Mouse (Mus musculus) forebrain, embryonic 12.5 days (tissue): ENCODE measurements around the gene Spc24. TPM values are rescaled to one million over a fixed set of nuclear protein-coding genes. Genes with fewer than 3 reads are reported as not detected.
A peak's percentile ranks its signal among the peaks of the same experiment; 100 is the strongest.
"Not testable (repeated sequence)": the region's sequence is repeated elsewhere in the genome, so short reads cannot be mapped to it uniquely, and the experiment has no call there.

ENCODE experiments used
- ATAC-seq: fragments of 200-750 bp; cut with Nextera tagmentation; 2 replicates; pipeline ENCODE4 v1.8.0; 2017; ENCODE audit warnings: moderate TSS enrichment; ENCODE audit not compliant: low FRiP score
- H3K27ac ChIP-seq: fragments of 300-500 bp; sonication (generic); 2 replicates; pipeline ENCODE4 v1.5.1; 2016; ENCODE audit warnings: mild to moderate bottlenecking
- H3K27me3 ChIP-seq: fragments of 300-500 bp; sonication (generic); 2 replicates; pipeline ENCODE4 v1.6.1; 2016; ENCODE audit warnings: mild to moderate bottlenecking
- H3K36me3 ChIP-seq: fragments of 300-500 bp; sonication (generic); replicated peaks from 2 replicates; pipeline ENCODE4 v1.6.1; 2016; ENCODE audit warnings: mild to moderate bottlenecking
- H3K4me1 ChIP-seq: fragments of 300-500 bp; sonication (generic); 2 replicates; pipeline ENCODE4 v1.6.1; 2016
- H3K4me2 ChIP-seq: fragments of 300-500 bp; sonication (generic); 2 replicates; pipeline ENCODE4 v1.6.1; 2016; ENCODE audit warnings: mild to moderate bottlenecking, moderate library complexity
- H3K4me3 ChIP-seq: fragments of 300-500 bp; sonication (generic); replicated peaks from 2 replicates; pipeline ENCODE4 v1.5.1; 2016; ENCODE audit warnings: mild to moderate bottlenecking
- H3K9ac ChIP-seq: fragments of 300-500 bp; sonication (generic); 2 replicates; pipeline ENCODE4 v1.6.1; 2016; ENCODE audit warnings: mild to moderate bottlenecking
- H3K9me3 ChIP-seq: fragments of 300-500 bp; sonication (generic); 2 replicates; pipeline ENCODE4 v1.6.1; 2016
- WGBS: fragments of 180-500 bp; shearing (Covaris S2); methylation state at CpG from one replicate; pipeline ENCODE4 v1.1.7; 2016; 5-methylcytosine and 5-hydroxymethylcytosine counted together
- polyA plus RNA-seq: library from polyadenylated mRNA; unstranded; fragments of >200 nt; fragmentation: Nextera tagmentation; extraction: Ambion mirVana; gene quantifications from 2 replicates; pipeline ENCODE4 v1.2.1, GENCODE M21; 2016

The Spc24 gene
- polyA plus RNA-seq, 1 experiment from 2014 or later, result 112 TPM

- no peak overlapping the region for H3K4me2 ChIP-seq
- H3K36me3 ChIP-seq, result peaks cover 14% of the 10 kb centered on the region
- WGBS, result 64% methylated on average over 3 of the region's 3 CpGs
- H3K4me1 ChIP-seq, result peaks cover 22% of the 10 kb centered on the region
- no peak overlapping the region for H3K27ac ChIP-seq
- H3K4me3 ChIP-seq, result no peak overlapping the region
- H3K27me3 ChIP-seq, result peaks cover 3% of the 10 kb centered on the region; the same call in 1 of the 2 replicates
- ATAC-seq, result no peak
- no peak overlapping the region for H3K9ac ChIP-seq
- no peaks in the 10 kb centered on the region for H3K9me3 ChIP-seq
Measured at GRCm38 (mm10) chr9:21796259-21796658, 36.2 kb upstream of the Spc24 start.

GRCm38 (mm10) chr9:21795579-21795978 is 35.5 kb upstream of the Spc24 start:
- H3K36me3 ChIP-seq, result peaks cover 14% of the 10 kb centered on the region
- peaks cover 22% of the 10 kb centered on the region for H3K4me1 ChIP-seq
- 83% methylated on average over 5 of the region's 5 CpGs for WGBS
- H3K9ac ChIP-seq, result no peak overlapping the region
- H3K27ac ChIP-seq, result no peak overlapping the region
- H3K4me3 ChIP-seq, result no peak overlapping the region
- H3K27me3 ChIP-seq, result peaks cover 3% of the 10 kb centered on the region; the same call in 1 of the 2 replicates
- no peaks in the 10 kb centered on the region for H3K9me3 ChIP-seq
- ATAC-seq, result no peak
- H3K4me2 ChIP-seq, result no peak overlapping the region

GRCm38 (mm10) chr9:21794925-21795324 is 34.8 kb upstream of the Spc24 start:
- H3K36me3 ChIP-seq, result peaks cover 14% of the 10 kb centered on the region
- no peak overlapping the region for H3K4me3 ChIP-seq
- peaks cover 22% of the 10 kb centered on the region for H3K4me1 ChIP-seq
- no peak overlapping the region for H3K4me2 ChIP-seq
- H3K27me3 ChIP-seq, result peaks cover 3% of the 10 kb centered on the region; the same call in 1 of the 2 replicates
- no peaks in the 10 kb centered on the region for H3K9me3 ChIP-seq
- H3K27ac ChIP-seq, result no peak overlapping the region
- no peak overlapping the region for H3K9ac ChIP-seq
- 95% methylated on average over 25 of the region's 25 CpGs for WGBS
- ATAC-seq, result no peak

- H3K9me3 ChIP-seq, result no peaks in the 10 kb centered on the region
- H3K27me3 ChIP-seq, result peaks cover 3% of the 10 kb centered on the region; the same call in 1 of the 2 replicates
- H3K4me2 ChIP-seq, result no peak overlapping the region
- ATAC-seq, result no peak
- H3K36me3 ChIP-seq, result peaks cover 14% of the 10 kb centered on the region
- WGBS, result 96% methylated on average over 18 of the region's 18 CpGs
- H3K27ac ChIP-seq, result no peak overlapping the region
- no peak overlapping the region for H3K9ac ChIP-seq
- H3K4me3 ChIP-seq, result no peak overlapping the region
- peaks cover 22% of the 10 kb centered on the region for H3K4me1 ChIP-seq
Measured at GRCm38 (mm10) chr9:21794344-21794834, 34.3 kb upstream of the Spc24 start.

GRCm38 (mm10) chr9:21793507-21793906 is 33.4 kb upstream of the Spc24 start:
- H3K9ac ChIP-seq, H3K4me2 ChIP-seq, H3K27me3 ChIP-seq, ATAC-seq, H3K9me3 ChIP-seq, H3K4me3 ChIP-seq, H3K27ac ChIP-seq: not testable (repeated sequence)
- H3K36me3 ChIP-seq, result peaks cover 17% of the 10 kb centered on the region
- WGBS, result 97% methylated on average over 6 of the region's 6 CpGs
- H3K4me1 ChIP-seq, result peaks cover 18% of the 10 kb centered on the region

- H3K27me3 ChIP-seq, result no peaks in the 10 kb centered on the region
- no peak overlapping the region for H3K4me2 ChIP-seq
- no peaks in the 10 kb centered on the region for H3K9me3 ChIP-seq
- H3K4me3 ChIP-seq, result no peak overlapping the region
- ATAC-seq, result no peak
- no peak overlapping the region for H3K9ac ChIP-seq
- H3K36me3 ChIP-seq, result peaks cover 17% of the 10 kb centered on the region
- peaks cover 13% of the 10 kb centered on the region for H3K4me1 ChIP-seq
- WGBS, result 83% methylated on average over 8 of the region's 8 CpGs
- H3K27ac ChIP-seq, result 0 out of 2 replicates have a peak overlapping the region, but pooled peaks have one; percentile 5
Measured at GRCm38 (mm10) chr9:21792644-21793043, 32.5 kb upstream of the Spc24 start.

GRCm38 (mm10) chr9:21791861-21792260 is 31.8 kb upstream of the Spc24 start:
- peaks cover 17% of the 10 kb centered on the region for H3K36me3 ChIP-seq
- H3K4me1 ChIP-seq, result peaks cover 6% of the 10 kb centered on the region
- H3K27ac ChIP-seq, result no peak overlapping the region
- ATAC-seq, result no peak
- H3K4me2 ChIP-seq, result no peak overlapping the region
- no peaks in the 10 kb centered on the region for H3K9me3 ChIP-seq
- WGBS, result 91% methylated on average over 8 of the region's 8 CpGs
- no peak overlapping the region for H3K4me3 ChIP-seq
- no peak overlapping the region for H3K9ac ChIP-seq
- no peaks in the 10 kb centered on the region for H3K27me3 ChIP-seq

GRCm38 (mm10) chr9:21788234-21788633 is 28.1 kb upstream of the Spc24 start:
- Histone ChIP-seq H3K4me3 (no peak overlapping the region), H3K4me1 (no peaks in the 10 kb centered on the region), H3K27ac (no peak overlapping the region), H3K27me3 (no peaks in the 10 kb centered on the region), H3K36me3 (peaks cover 6% of the 10 kb centered on the region; the same call in 1 of the 2 replicates), H3K4me2 (no peak overlapping the region), H3K9me3 (no peaks in the 10 kb centered on the region), H3K9ac (no peak overlapping the region)
- WGBS, result 83% methylated on average over 9 of the region's 9 CpGs
- no peak for ATAC-seq

GRCm38 (mm10) chr9:21787654-21788053 is 27.6 kb upstream of the Spc24 start:
- ATAC-seq, result no peak
- Histone ChIP-seq H3K36me3 (0 out of 2 replicates have a peak, but pooled peaks cover 5% of the 10 kb centered on the region), H3K9me3 (no peaks in the 10 kb centered on the region), H3K27ac (no peak overlapping the region), H3K9ac (no peak overlapping the region), H3K27me3 (no peaks in the 10 kb centered on the region), H3K4me1 (no peaks in the 10 kb centered on the region), H3K4me3 (no peak overlapping the region), H3K4me2 (no peak overlapping the region)
- WGBS, result 88% methylated on average over 5 of the region's 5 CpGs

- Histone ChIP-seq H3K36me3 (0 out of 2 replicates have a peak, but pooled peaks cover 5% of the 10 kb centered on the region), H3K4me3 (no peak overlapping the region), H3K27ac (no peak overlapping the region), H3K4me1 (no peaks in the 10 kb centered on the region), H3K9ac (peak overlapping the region; percentile 25; the same call in 1 of the 2 replicates), H3K27me3 (no peaks in the 10 kb centered on the region), H3K9me3 (no peaks in the 10 kb centered on the region), H3K4me2 (0 out of 2 replicates have a peak overlapping the region, but pooled peaks have one; percentile 2)
- peak; percentile 39; the same call in 1 of the 2 replicates for ATAC-seq
- 7% methylated on average over 6 of the region's 6 CpGs for WGBS
Measured at GRCm38 (mm10) chr9:21786906-21787305, 26.8 kb upstream of the Spc24 start.

- 83% methylated on average over 2 of the region's 2 CpGs for WGBS
- H3K4me1 ChIP-seq, H3K4me3 ChIP-seq, H3K27ac ChIP-seq, ATAC-seq, H3K9ac ChIP-seq, H3K4me2 ChIP-seq, H3K36me3 ChIP-seq, H3K9me3 ChIP-seq, H3K27me3 ChIP-seq: not testable (repeated sequence)
Measured at GRCm38 (mm10) chr9:21786309-21786708, 26.2 kb upstream of the Spc24 start.

- no peak overlapping the region for H3K9ac ChIP-seq
- H3K4me3 ChIP-seq, result no peak overlapping the region
- ATAC-seq, result no peak
- no peak overlapping the region for H3K27ac ChIP-seq
- H3K9me3 ChIP-seq, result no peaks in the 10 kb centered on the region
- WGBS, result 86% methylated on average over 7 of the region's 7 CpGs
- peaks cover 12% of the 10 kb centered on the region; the same call in 1 of the 2 replicates for H3K36me3 ChIP-seq
- no peak overlapping the region for H3K4me2 ChIP-seq
- no peaks in the 10 kb centered on the region for H3K4me1 ChIP-seq
- no peaks in the 10 kb centered on the region for H3K27me3 ChIP-seq
Measured at GRCm38 (mm10) chr9:21784517-21785307, 24.6 kb upstream of the Spc24 start.
